Mouse (Mus musculus): ENCODE measurements around the gene Rac1. TPM values are rescaled to one million over a fixed set of nuclear protein-coding genes. Genes with fewer than 3 reads are reported as not detected.
A peak's percentile ranks its signal among the peaks of the same experiment; 100 is the strongest.

The Rac1 gene
- polyA plus RNA-seq, 1 experiment from 2014 or later, result 446 TPM

DNA sequence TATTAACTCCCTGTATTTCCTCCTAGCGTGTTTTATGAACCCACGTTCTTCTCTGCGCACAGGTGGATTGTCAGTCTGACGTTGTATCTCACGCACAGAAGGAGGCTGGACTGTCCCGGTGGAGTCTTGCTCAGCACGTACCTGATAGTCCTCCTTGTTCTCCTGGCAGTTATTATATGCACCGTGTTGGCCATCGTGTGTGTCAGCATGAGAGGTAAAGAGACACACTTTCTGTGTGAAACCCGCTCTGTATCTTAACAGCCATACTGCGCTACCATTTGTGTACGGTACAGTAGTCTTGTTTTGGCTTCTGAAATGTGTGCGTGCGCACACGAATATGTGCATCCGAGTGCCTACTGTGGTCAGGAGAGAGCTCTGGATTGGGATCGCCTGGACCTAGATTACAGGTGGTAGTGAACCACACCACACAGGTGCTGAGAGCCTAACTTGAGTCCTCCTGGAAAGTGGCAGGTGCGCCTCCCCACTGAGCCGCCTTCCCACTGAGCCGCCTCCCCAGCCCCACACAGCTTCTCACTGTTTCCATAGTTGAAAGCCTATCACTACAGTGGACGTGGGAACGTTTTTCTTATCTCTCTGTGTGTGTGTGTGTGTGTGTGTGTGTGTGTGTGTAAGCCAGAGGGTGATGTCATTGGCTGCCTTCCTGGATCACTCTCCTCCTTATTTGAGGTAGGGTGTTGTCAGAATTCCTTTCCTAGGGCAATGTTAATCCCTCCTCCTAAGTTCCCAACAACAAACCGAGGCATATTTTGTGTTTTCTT is 60.8 kb downstream of the Rac1 start:
- Histone ChIP-seq H3K9ac (no peak overlapping the region), H3K27me3 (no peaks in the 10 kb centered on the region), H3K27ac (replicated peaks) (no peak overlapping the region), H3K36me3 (peaks cover 29% of the 10 kb centered on the region), H3K4me2 (no peak overlapping the region), H3K4me1 (replicated peaks) (peaks cover 17% of the 10 kb centered on the region), H3K4me3 (no peak overlapping the region), H3K9me3 (no peaks in the 10 kb centered on the region)
- no peak for ATAC-seq (ENCODE audit: low FRiP score, low read depth)
- WGBS, result 95% methylated on average over 23 of the region's 23 CpGs

DNA sequence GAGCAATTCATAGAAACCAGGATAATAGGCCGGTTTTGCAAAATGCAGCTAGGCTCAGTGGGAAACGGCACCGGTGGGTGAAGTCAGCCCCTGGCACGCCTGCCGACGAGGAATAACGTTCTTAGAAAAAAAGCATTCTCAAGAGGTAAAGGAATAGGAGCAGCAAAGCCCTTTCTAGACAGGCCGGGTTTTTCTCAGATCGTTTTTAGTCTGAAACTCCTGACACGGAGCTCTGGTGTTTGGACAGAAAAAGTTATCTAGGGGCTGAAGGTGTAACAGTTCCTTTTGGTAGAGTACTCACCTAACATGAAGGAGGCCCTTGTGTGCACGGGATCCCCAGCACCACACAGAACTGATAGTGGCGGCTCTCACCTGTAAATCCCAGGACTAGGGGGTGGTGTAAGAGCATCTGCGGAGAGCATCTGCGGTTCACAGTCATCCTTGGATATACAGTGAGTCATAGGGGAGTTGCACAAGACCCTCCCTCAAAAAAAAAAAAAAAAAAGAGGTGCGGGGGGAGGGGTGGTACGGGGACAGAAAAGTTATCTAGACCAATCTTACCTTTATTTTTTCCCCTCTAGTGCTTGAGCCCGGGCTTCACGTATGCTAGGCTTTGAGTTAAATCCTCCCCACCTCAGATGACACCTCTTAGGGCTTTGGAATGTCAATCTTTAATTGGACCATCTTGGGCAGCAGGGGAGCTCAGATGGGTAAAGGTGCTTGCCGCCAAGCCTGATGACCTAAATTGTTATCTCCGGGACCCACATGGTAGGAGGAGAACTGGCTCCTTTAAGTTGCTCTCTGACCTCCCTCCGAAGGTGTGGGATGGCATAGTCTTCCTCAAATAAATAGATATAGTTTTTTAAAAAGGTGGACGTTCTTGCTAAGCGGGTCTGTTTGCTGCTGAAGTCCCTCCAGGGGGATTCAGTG is 62.4 kb downstream of the Rac1 start:
- H3K4me2 ChIP-seq, result peak overlapping the region; percentile 70
- no peaks in the 10 kb centered on the region for H3K9me3 ChIP-seq
- peaks cover 20% of the 10 kb centered on the region for H3K36me3 ChIP-seq
- H3K27me3 ChIP-seq, result no peaks in the 10 kb centered on the region
- no peak overlapping the region for H3K27ac ChIP-seq (replicated peaks)
- no peak for ATAC-seq (ENCODE audit: low FRiP score, low read depth)
- 39% methylated on average over 23 of the region's 23 CpGs for WGBS
- H3K4me1 ChIP-seq (replicated peaks), result peaks cover 17% of the 10 kb centered on the region
- peak overlapping the region; percentile 63 for H3K9ac ChIP-seq
- H3K4me3 ChIP-seq, result peak overlapping the region; percentile 62

DNA sequence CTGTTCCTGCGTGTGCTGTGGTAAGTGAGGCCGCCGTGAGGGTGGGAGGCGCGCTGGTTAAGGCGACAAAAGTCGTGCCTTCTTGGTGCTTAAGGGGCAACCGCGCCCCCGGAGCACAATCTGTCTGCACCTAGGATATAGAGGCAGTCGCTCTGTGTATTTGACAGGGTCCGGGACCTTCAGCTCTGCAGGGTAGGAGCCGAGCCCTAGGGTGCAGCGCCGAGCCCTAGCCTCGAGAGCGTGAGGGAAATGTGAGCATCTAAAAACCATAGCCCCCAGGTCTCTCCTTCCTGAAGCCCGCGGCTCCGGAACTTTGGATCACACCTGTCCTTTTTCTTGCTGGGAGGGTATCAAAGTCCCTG is 63.1 kb downstream of the Rac1 start:
- peak overlapping the region; percentile 67 for H3K27ac ChIP-seq (replicated peaks)
- H3K4me3 ChIP-seq, result peak overlapping the region; percentile 62
- H3K27me3 ChIP-seq, result no peaks in the 10 kb centered on the region
- H3K9ac ChIP-seq, result peak overlapping the region; percentile 63
- H3K9me3 ChIP-seq, result no peaks in the 10 kb centered on the region
- peak overlapping the region; percentile 70 for H3K4me2 ChIP-seq
- WGBS, result under 1% methylated on average over 20 of the region's 20 CpGs
- H3K4me1 ChIP-seq (replicated peaks), result peaks cover 17% of the 10 kb centered on the region
- peak; percentile 71; the same call in 1 of the 2 replicates for ATAC-seq (ENCODE audit: low FRiP score, low read depth)
- peaks cover 19% of the 10 kb centered on the region for H3K36me3 ChIP-seq

DNA sequence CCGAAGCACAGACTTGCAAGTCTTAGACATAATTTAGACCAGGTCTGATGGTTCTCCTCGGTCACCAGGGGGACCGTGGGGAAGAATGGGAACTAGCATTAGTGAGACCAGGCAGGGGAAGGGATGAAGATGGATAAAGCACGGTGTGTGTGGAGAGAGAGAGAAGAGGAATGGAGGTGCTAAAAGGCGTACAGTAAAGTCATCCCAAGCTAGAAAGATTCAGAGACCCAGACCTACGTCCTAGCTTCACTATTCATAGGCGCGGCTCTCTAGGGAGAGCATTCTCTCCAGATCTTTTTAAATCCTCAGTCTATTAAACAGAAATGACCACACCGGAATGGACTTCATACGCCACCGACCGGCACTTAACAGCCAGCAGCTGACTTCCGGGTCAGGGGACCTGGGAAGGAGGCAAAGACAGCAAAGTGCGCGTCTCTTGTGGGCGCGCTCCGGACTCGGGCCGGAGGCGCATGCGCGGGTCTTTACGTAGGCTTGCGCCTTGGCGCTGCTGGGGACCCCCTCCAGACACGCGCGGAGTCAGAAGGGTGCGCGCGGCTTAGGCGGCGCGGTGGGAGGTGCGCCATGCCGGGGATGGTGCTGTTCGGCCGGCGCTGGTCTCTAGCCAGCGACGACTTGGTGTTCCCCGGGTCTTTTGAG is 63.6 kb downstream of the Rac1 start, which contains the start of gene Daglb:
Daglb (plus strand) TSS at position 485 of the 657 bp plus-strand sequence.
- Histone ChIP-seq H3K27me3 (no peaks in the 10 kb centered on the region), H3K4me3 (peak within 1 kb of the TSS; percentile 62), H3K4me2 (peak within 1 kb of the TSS; percentile 70), H3K9ac (peak within 1 kb of the TSS; percentile 63), H3K9me3 (no peaks in the 10 kb centered on the region), H3K27ac (replicated peaks) (peak within 1 kb of the TSS; percentile 67), H3K36me3 (peaks cover 14% of the 10 kb centered on the region), H3K4me1 (replicated peaks) (peaks cover 17% of the 10 kb centered on the region)
- WGBS, result 2% methylated on average over 43 of the region's 43 CpGs
- ATAC-seq (ENCODE audit: low FRiP score, low read depth), result peak; percentile 98

DNA sequence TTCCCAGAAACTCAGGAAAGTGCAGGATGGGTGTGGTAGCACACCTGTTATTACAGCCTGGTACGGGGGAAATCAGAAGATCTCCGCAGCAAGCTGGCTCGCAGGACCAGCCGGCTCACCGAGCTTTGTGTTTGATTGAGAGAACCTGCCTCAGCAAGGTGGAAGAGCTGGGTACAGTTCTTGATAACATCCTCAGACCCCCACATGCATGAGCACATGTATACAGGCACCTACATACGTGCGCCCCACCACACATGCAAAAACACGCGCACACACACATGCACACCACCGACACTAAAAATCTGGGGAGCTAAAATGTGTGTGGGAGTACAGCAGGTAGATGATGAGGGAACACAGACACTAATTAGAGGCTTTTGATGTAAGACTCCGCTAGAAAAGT is 64.2 kb downstream of the Rac1 start:
- Histone ChIP-seq H3K27ac (replicated peaks) (peak overlapping the region; percentile 67), H3K36me3 (peaks cover 9% of the 10 kb centered on the region), H3K9me3 (no peaks in the 10 kb centered on the region), H3K4me3 (peak overlapping the region; percentile 62), H3K9ac (peak overlapping the region; percentile 63), H3K27me3 (no peaks in the 10 kb centered on the region), H3K4me1 (replicated peaks) (peaks cover 17% of the 10 kb centered on the region), H3K4me2 (peak overlapping the region; percentile 70)
- 80% methylated on average over 11 of the region's 11 CpGs for WGBS
- ATAC-seq (ENCODE audit: low FRiP score, low read depth), result no peak

Other genes starting within 250 kb of the Rac1 start
- 0.27 and 0.31 TPM in 2 replicates for gene Zfp853, start 234.4 kb downstream of the Rac1 start, polyA plus RNA-seq (2015; fragmentation: Nextera tagmentation; extraction: Ambion mirVana)
- gene E130309D02Rik, start 212.7 kb downstream of the Rac1 start, polyA plus RNA-seq (2015; fragmentation: Nextera tagmentation; extraction: Ambion mirVana), result 31.7 and 32.7 TPM in 2 replicates
- 66.1 and 69.8 TPM in 2 replicates for gene Zdhhc4, start 198.8 kb downstream of the Rac1 start, polyA plus RNA-seq (2015; fragmentation: Nextera tagmentation; extraction: Ambion mirVana)
- gene Grid2ip, start 170.7 kb downstream of the Rac1 start, polyA plus RNA-seq (2015; fragmentation: Nextera tagmentation; extraction: Ambion mirVana), result 0.47 and 0.48 TPM in 2 replicates
- gene Kdelr2, start 124.2 kb downstream of the Rac1 start, polyA plus RNA-seq (2015; fragmentation: Nextera tagmentation; extraction: Ambion mirVana), result 130 and 133 TPM in 2 replicates
- 20.7 and 21.4 TPM in 2 replicates for gene Daglb, start 63.5 kb downstream of the Rac1 start, polyA plus RNA-seq (2015; fragmentation: Nextera tagmentation; extraction: Ambion mirVana)
- gene Cyth3, start 94.4 kb upstream of the Rac1 start, polyA plus RNA-seq (2015; fragmentation: Nextera tagmentation; extraction: Ambion mirVana), result 40.8 and 42.4 TPM in 2 replicates
- 27.3 and 28.1 TPM in 2 replicates for gene Usp42, start 204.2 kb upstream of the Rac1 start, polyA plus RNA-seq (2015; fragmentation: Nextera tagmentation; extraction: Ambion mirVana)